Mouse (Mus musculus): ENCODE results near the gene B3gat1.

B3gat1 gene

GRCm38 (mm10) chr9:26733206-26733891 is at the start of gene B3gat1:
Gene B3gat1, plus strand, starts transcription at chr9:26733728.
- DNase-seq (ENCODE audit: low spot score), result no peak

DNA sequence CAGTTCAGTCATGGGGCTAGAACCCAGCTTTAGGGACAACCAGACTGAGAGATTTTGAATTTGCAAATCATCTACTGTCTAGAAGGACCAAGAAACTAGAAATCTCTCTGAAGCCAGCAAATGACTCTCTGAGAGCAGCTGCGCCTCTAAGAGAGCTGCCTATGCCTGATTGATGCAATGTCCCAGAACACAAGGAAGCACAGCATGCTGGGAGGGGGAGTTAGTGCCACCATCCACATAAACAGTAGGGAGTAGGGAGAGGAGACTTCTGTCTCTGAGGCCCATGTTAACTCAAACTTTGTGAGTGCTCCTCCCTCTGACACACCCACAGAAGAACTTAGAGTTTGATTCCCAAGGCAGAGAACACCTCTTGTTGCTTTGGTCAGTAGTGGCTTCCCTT is 44.4 kb upstream of the B3gat1 start:
- no peak for DNase-seq (ENCODE audit: low spot score)

GRCm38 (mm10) chr9:26689956-26690698 is 43.4 kb upstream of the B3gat1 start:
- no peak for DNase-seq (ENCODE audit: low spot score)

DNA sequence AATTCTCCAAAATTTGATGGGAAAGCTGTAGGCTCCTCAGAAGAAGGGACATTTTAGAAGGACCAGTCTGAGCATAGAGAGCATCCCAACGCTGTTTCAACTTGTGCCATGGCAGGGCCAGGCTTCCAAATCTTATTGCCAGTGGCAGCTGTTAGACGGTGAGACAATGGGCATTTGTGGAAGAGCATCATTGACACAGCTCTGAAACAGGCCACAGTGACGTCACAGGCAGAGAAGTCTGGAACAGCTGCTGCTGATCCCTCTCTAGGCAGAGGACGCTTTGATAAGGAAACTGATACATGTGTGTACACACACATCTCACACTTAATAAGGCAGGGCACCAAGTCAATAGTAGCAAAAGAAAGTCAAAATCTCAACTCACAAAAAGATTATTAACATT is 40.9 kb upstream of the B3gat1 start:
- no peak for DNase-seq (ENCODE audit: low spot score)

DNA sequence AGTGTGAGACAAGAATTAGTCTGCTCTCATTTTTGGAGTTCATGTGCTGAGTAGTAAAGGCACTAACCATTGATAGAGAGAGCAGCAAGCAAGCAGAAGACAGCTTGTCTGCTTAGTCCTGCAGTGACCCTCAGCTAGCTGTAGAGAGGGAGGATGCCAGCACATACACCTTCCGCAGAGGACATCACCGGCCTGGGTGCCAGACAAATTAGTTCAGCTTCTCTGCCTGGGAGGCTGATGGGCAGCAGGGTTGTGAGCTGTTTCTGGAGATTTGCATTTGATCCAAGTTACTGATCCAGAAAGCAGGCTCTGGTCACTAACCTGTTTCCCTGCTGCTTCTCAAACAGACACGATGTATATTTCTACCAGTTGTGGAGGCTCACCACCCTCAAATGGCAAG is 38.9 kb upstream of the B3gat1 start:
- DNase-seq (ENCODE audit: low spot score), result no peak

DNA sequence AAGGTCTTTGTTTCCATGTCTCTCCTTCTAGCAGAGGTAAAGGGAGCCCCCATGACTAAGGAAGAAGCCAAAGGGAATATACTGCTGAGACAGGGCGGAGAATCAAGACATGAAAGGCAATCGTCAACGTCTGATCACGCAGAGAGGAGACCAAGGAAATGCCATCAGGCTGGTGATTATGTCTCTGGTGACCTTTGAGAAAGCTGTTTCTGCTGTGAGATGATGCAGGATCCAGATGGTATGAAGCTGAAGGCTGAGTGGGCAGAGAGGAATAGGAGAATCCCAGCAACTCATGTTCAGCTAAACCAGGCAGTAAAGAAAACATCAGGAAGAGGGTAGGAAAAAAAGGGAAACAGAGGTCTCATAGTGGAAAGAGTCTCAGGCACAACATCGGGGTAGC is 38.4 kb upstream of the B3gat1 start:
- DNase-seq (ENCODE audit: low spot score), result no peak

DNA sequence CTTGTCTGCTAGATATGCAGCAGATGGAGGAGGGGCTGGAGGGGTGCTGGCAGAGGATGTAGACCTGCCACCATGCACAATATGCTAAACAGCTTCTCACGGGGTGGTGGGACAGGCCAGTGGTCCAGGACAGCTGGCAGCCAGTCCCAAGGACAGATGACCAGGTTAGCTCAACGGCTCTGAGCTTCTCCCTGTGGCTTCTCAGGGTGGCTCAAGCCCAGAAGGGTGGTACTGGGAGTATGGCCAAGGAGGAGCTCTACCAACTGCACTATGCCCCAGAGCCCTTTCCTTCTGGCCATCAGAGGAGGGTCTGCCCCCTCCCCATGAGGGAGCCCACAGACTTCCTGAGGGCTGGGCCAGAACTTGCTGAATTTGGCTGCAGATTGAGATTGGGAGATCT is 35.2 kb upstream of the B3gat1 start:
- no peak for DNase-seq (ENCODE audit: low spot score)

DNA sequence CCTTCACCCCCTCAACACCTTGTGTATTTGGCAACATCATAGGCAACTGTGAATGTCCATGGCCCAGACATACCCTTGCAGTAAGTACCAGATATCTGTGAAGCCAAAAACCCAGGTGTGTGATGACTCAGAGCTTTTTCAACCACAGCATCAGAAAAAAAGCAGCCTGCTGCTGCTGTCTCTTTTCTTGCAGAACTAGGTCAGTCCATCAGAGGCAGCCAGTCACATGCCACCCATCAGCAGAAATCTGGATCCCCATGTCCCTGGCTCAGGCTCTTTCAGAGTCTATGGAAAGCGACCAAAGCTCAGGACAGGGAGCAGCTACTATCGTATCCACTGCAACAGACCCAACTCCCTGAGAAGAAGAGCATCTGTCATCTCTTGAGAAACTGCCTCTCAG is 33.2 kb upstream of the B3gat1 start:
- no peak for DNase-seq (ENCODE audit: low spot score)

DNA sequence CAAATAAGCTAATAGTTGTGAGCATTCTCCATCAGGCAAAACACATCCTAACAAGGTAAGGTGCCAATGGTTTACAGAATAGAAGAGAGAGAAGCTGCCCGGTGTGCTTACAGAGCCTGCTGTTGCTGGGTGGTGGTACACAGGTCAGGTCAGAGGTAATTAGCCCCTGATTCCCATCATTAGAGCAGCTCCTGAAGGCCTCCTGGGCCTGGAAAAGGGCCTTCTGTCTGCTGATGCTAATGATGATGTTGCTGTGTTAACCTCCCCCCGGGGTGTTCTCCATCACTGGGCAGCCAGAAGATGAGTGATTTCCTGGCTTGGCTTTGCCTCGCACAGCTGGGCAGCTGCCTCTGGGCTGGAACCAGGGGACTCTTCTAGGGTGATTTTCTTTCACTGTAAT is 15.1 kb upstream of the B3gat1 start:
- DNase-seq (ENCODE audit: low spot score), result no peak

DNA sequence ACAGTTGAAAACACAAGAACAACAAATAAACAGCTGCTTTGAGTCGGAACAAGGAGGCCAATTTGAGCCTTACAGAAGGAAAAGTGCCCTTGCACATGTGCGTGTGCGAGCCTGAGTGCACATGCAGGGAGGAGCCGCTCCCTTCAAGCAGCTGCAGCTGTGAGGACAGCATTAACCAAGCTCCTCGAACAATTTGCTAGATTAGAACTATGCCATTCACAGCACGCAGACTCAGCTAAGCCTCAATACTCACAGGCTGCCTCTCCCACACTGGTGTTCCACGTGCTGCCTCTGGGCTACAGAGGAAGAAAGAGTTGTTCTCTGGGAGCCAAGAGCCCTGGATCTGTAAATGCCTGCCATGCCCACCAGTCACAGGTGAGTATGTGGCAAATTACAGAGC is 11.8 kb upstream of the B3gat1 start:
- DNase-seq (ENCODE audit: low spot score), result no peak

DNA sequence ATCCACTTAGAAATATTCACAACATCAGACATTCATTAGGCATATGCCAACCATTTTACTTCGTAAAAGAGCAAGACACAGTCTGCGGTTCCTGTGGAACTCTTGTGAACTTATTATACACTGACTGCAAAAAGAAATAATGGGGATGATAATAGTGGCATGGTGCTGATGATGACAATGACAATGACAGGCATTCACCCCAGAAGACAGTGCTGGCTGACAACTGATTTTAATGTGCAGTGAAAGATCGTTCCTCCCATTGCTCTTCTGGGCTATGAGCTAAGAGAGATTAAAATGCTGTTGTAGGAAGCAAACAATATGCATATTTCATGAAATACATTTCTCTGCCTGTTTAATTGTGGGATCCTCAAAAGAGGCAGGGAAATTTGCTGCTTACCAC is 7.8 kb upstream of the B3gat1 start:
- no peak for DNase-seq (ENCODE audit: low spot score)

GRCm38 (mm10) chr9:26727445-26727844 is 6.1 kb upstream of the B3gat1 start:
- no peak for DNase-seq (ENCODE audit: low spot score)

- no peak for DNase-seq (ENCODE audit: low spot score)
Measured at GRCm38 (mm10) chr9:26728556-26728955, 5.0 kb upstream of the B3gat1 start.

DNA sequence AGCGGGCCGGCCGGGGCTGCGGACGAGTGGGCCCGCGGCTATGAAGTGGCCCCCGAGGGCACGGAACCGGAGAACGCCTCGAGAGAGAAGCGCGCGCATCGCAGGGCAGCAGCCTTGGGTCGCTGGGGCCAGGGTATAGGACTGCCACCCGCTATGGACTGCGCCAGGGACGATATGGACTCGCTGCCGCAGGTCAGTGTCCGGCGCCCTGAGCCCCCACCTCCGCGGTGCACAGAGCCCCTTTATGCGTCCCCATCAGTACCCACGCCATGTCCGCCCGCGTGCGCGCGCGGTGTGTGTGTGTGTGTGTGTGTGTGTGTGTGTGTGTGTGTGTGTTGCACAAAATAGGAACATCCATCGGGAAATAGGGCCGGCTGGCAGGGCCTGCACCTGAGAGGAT is 458 bp downstream of the B3gat1 start:
- no peak for DNase-seq (ENCODE audit: low spot score)

DNA sequence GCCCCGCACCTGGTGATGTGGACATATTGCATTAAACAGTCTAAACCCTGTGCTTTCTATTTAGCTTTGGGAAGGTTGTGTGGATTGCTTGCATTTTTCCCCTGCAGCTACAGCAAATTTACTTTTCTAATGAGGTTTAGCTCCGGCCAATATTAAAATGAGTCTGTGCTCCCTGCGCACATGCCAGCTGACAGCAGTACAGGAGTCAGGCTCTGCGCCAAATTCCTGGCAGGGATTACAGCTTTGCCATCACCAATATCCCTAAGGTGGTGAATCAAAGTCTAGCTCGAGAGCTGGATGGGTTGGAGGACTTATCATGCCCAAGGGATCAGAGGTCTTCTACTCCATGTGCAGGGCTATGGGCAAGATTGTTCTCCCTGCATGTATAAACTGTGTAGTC is 3.6 kb downstream of the B3gat1 start:
- DNase-seq (ENCODE audit: low spot score), result no peak

GRCm38 (mm10) chr9:26742817-26743216 is 9.3 kb downstream of the B3gat1 start:
- no peak for DNase-seq (ENCODE audit: low spot score)

GRCm38 (mm10) chr9:26747121-26747520 is 13.6 kb downstream of the B3gat1 start:
- no peak for DNase-seq (ENCODE audit: low spot score)

DNA sequence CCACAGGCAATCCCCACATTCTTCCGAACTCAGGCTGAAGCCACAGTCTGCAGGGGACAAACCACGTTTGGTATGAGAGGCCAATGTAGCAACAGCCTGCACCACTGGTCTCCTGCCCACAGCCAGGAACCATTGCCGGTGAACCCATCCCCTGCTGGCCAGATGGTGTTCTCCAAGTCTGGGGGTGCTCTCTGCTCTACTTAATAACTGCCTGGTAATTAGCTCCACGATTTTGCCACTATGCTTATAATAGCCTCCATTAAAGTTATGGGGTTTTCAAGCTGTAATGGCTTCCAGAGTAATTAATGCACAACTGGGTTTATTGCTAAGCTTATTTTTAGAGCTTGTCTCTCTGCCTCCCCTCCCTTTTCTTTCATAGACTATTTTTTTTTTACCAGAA is 15.4 kb downstream of the B3gat1 start:
- DNase-seq (ENCODE audit: low spot score), result no peak

GRCm38 (mm10) chr9:26760081-26760480 is 26.6 kb downstream of the B3gat1 start:
- peak; percentile 63 for DNase-seq (ENCODE audit: low spot score)

GRCm38 (mm10) chr9:26760576-26760975 is 27.0 kb downstream of the B3gat1 start:
- DNase-seq (ENCODE audit: low spot score), result no peak

DNA sequence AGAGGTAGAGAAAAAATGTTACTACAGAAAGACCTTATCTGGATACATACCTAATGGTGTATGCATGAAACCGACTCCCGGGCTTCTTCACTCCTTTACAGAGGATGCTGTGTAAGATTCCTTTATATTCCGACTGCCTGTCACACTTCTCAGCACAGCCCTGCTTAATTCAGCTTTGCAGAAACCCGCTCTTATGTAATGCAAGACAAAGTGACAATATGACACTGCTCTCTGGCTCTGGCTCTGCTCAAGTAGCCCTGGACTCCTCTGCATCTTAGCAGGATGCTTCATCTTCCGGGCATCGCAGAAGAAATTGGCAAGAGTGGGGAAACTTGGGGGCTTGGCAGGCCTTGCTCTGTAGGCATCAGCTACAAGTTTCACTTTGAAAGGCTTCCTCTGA is 28.9 kb downstream of the B3gat1 start:
- DNase-seq (ENCODE audit: low spot score), result no peak

GRCm38 (mm10) chr9:26768181-26768580 is 34.7 kb downstream of the B3gat1 start:
- DNase-seq (ENCODE audit: low spot score), result no peak

DNA sequence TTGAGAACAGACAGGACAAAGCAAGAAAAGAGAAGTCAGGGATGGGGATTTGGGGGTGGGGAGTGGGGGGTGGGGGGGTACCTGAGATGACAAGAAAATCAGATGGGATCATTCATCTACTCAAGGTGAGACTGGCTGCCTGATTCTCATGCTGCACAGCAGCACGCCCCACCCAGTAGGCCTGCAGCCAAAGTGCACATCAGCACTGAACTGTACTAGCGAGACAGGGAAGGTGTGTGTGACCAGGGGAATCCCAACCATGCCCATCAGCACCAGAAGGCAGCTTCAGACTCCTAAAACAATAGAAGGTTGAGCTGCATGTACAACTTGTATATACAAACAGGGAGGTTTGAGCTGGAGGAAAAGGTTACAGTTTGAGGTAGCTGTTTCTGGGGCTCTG is 42.2 kb downstream of the B3gat1 start:
- DNase-seq (ENCODE audit: low spot score), result no peak

Data from left cerebral cortex, adult 11 months (tissue).